Mouse (Mus musculus): ENCODE data around the gene Hsp90aa1.
"Not testable (repeated sequence)": the region's sequence is repeated elsewhere in the genome, so short reads cannot be mapped to it uniquely, and the experiment has no call there.

Gene Hsp90aa1

GRCm38 (mm10) chr12:110702556-110702955 lies at the start of gene Hsp90aa1:
Gene Hsp90aa1, minus strand, starts transcription at chr12:110702728.
- peak; percentile 30 for DNase-seq

- DNase-seq = no peak
These were observed 48.4 kb upstream of the Hsp90aa1 start for GRCm38 (mm10) chr12:110750770-110751439.

- DNase-seq = peak; percentile 55
These were observed 35.8 kb upstream of the Hsp90aa1 start for GRCm38 (mm10) chr12:110738158-110738921.

- DNase-seq = peak; percentile 98
These were observed 34.9 kb upstream of the Hsp90aa1 start, which contains the start of gene Wdr20 for GRCm38 (mm10) chr12:110737170-110738157. Gene Wdr20, plus strand, starts transcription at chr12:110737944.

- DNase-seq = no peak
These were observed 34.1 kb upstream of the Hsp90aa1 start for GRCm38 (mm10) chr12:110736641-110737040.

GRCm38 (mm10) chr12:110733254-110733653 lies 30.7 kb upstream of the Hsp90aa1 start:
- DNase-seq = not testable (repeated sequence)

- no peak for DNase-seq
These were observed 23.9 kb upstream of the Hsp90aa1 start for GRCm38 (mm10) chr12:110726428-110726827.

GRCm38 (mm10) chr12:110725489-110725888 lies 23.0 kb upstream of the Hsp90aa1 start:
- no peak for DNase-seq

- no peak for DNase-seq
These were observed 22.5 kb upstream of the Hsp90aa1 start for GRCm38 (mm10) chr12:110725051-110725450.

- DNase-seq = no peak
These were observed 13.5 kb upstream of the Hsp90aa1 start for GRCm38 (mm10) chr12:110716004-110716403.

GRCm38 (mm10) chr12:110714215-110714614 lies 11.7 kb upstream of the Hsp90aa1 start:
- no peak for DNase-seq

- DNase-seq = no peak
These were observed 11.3 kb upstream of the Hsp90aa1 start for GRCm38 (mm10) chr12:110713784-110714183.

GRCm38 (mm10) chr12:110711270-110711669 lies 8.7 kb upstream of the Hsp90aa1 start:
- DNase-seq = no peak

- no peak for DNase-seq
These were observed 4.9 kb upstream of the Hsp90aa1 start for GRCm38 (mm10) chr12:110707451-110707850.

- DNase-seq = peak; percentile 68
These were observed 4.1 kb upstream of the Hsp90aa1 start for GRCm38 (mm10) chr12:110706337-110707231.

GRCm38 (mm10) chr12:110705419-110705818 lies 2.9 kb upstream of the Hsp90aa1 start:
- not testable (repeated sequence) for DNase-seq

- DNase-seq = no peak
These were observed 1.2 kb upstream of the Hsp90aa1 start for GRCm38 (mm10) chr12:110703682-110704081.

GRCm38 (mm10) chr12:110703008-110703471 lies 512 bp upstream of the Hsp90aa1 start:
- DNase-seq = peak; percentile 91

GRCm38 (mm10) chr12:110701363-110701762 lies 1.2 kb downstream of the Hsp90aa1 start:
- DNase-seq = not testable (repeated sequence)

GRCm38 (mm10) chr12:110700730-110701129 lies 1.8 kb downstream of the Hsp90aa1 start:
- DNase-seq = no peak

- no peak for DNase-seq
These were observed 3.4 kb downstream of the Hsp90aa1 start for GRCm38 (mm10) chr12:110699171-110699547.

Measured in kidney, adult 18-20 months (tissue).